Mouse (Mus musculus): ENCODE measurements around the gene Tmed2. TPM values are rescaled to one million over a fixed set of nuclear protein-coding genes. Genes with fewer than 3 reads are reported as not detected.
"Not testable (repeated sequence)": the region's sequence is repeated elsewhere in the genome, so short reads cannot be mapped to it uniquely, and the experiment has no call there.

Gene Tmed2
- polyA plus RNA-seq, 1 experiment from 2014 or later, result 550 TPM

GRCm38 (mm10) chr5:124540905-124541601 lies 558 bp downstream of the Tmed2 start:
- peak overlapping the region; percentile 73 for H3K4me2 ChIP-seq (ENCODE audit: low read length)
- under 1% methylated on average over 76 of the region's 89 CpGs for WGBS
- peak; percentile 80 for DNase-seq (ENCODE audit: low spot score)

GRCm38 (mm10) chr5:124541602-124541973 lies 1.1 kb downstream of the Tmed2 start:
- peaks cover 41% of the 10 kb centered on the region for H3K36me3 ChIP-seq (ENCODE audit: control insufficient read depth, insufficient read depth, low read length)
- no peak for ATAC-seq (replicated peaks; ENCODE audit: low FRiP score, low TSS enrichment, low read depth)
- peak overlapping the region; percentile 83 for H3K27ac ChIP-seq (ENCODE audit: low read depth)
- H3K27me3 ChIP-seq (replicated peaks; ENCODE audit: control insufficient read depth, insufficient read depth, low read length), result no peaks in the 10 kb centered on the region
- H3K9ac ChIP-seq (ENCODE audit: low read length), result peak overlapping the region; percentile 92
- H3K4me1 ChIP-seq (replicated peaks; ENCODE audit: control insufficient read depth, insufficient read depth, low read length), result peaks cover 13% of the 10 kb centered on the region; the same call in 1 of the 2 replicates
- 11% methylated on average over 8 of the region's 8 CpGs for WGBS
- DNase-seq (ENCODE audit: low spot score), result no peak
- no peaks in the 10 kb centered on the region for H3K9me3 ChIP-seq (ENCODE audit: control insufficient read depth, low read length)
- H3K4me2 ChIP-seq (ENCODE audit: low read length), result peak overlapping the region; percentile 73
- peak overlapping the region; percentile 95 for H3K4me3 ChIP-seq (ENCODE audit: low read depth, low read length)

More at GRCm38 (mm10) chr5:124540905-124541601, 558 bp downstream of the Tmed2 start:
- Histone ChIP-seq H3K4me1 (replicated peaks; ENCODE audit: control insufficient read depth, insufficient read depth, low read length) (peaks cover 15% of the 10 kb centered on the region; the same call in 1 of the 2 replicates), H3K9ac (ENCODE audit: low read length) (peak overlapping the region; percentile 92), H3K4me3 (ENCODE audit: low read depth, low read length) (peak overlapping the region; percentile 95), H3K27me3 (replicated peaks; ENCODE audit: control insufficient read depth, insufficient read depth, low read length) (no peaks in the 10 kb centered on the region), H3K36me3 (ENCODE audit: control insufficient read depth, insufficient read depth, low read length) (peaks cover 35% of the 10 kb centered on the region), H3K27ac (ENCODE audit: low read depth) (peak overlapping the region; percentile 83), H3K9me3 (ENCODE audit: control insufficient read depth, low read length) (no peaks in the 10 kb centered on the region)
- ATAC-seq (replicated peaks; ENCODE audit: low FRiP score, low TSS enrichment, low read depth), result peak; percentile 65

GRCm38 (mm10) chr5:124550737-124551136 lies 10.2 kb downstream of the Tmed2 start:
- not testable (repeated sequence) for H3K9me3 ChIP-seq (ENCODE audit: control insufficient read depth, low read length); H3K4me2 ChIP-seq (ENCODE audit: low read length); ATAC-seq (replicated peaks; ENCODE audit: low FRiP score, low TSS enrichment, low read depth); H3K4me3 ChIP-seq (ENCODE audit: low read depth, low read length); H3K27ac ChIP-seq (ENCODE audit: low read depth); DNase-seq (ENCODE audit: low spot score); H3K27me3 ChIP-seq (replicated peaks; ENCODE audit: control insufficient read depth, insufficient read depth, low read length); H3K9ac ChIP-seq (ENCODE audit: low read length); H3K4me1 ChIP-seq (replicated peaks; ENCODE audit: control insufficient read depth, insufficient read depth, low read length)
- H3K36me3 ChIP-seq (ENCODE audit: control insufficient read depth, insufficient read depth, low read length), result peaks cover 50% of the 10 kb centered on the region
- WGBS, result 76% methylated on average over 4 of the region's 4 CpGs

DNA sequence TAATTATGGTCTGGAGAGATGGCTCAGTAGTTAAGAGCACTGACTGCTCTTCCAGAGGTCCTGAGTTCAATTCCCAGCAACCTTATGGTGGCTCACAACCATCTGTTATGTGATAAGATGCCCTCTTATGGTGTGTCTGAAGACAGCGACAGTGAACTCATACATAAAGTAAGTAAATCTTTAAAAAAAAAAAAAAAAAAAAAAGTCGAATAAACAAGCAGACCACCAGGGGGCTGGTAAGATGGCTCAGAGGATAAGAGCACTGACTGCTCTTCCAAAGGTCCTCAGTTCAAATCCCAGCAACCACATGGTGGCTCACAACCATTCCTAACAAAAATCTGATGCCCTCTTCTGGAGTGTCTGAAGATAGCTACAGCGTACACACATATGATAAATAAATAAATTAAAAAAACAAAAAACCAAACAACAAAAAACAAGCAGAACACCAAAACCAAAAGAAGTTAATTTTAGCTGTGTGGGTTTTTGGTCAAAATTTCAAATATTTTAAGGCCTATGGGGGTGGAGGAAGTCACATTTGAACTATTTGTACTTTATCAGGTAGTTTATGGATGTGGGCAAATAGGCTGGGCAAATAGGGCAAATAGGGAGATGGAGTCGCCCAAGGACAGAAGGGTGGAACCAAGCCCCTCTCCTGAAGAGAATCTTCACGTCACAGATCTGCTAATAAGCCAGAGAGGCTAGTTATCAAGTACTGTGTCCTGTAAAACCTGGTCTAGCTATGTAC lies 11.0 kb downstream of the Tmed2 start:
- H3K9ac ChIP-seq (ENCODE audit: low read length); H3K9me3 ChIP-seq (ENCODE audit: control insufficient read depth, low read length); H3K4me1 ChIP-seq (replicated peaks; ENCODE audit: control insufficient read depth, insufficient read depth, low read length); DNase-seq (ENCODE audit: low spot score); H3K27ac ChIP-seq (ENCODE audit: low read depth); ATAC-seq (replicated peaks; ENCODE audit: low FRiP score, low TSS enrichment, low read depth); H3K27me3 ChIP-seq (replicated peaks; ENCODE audit: control insufficient read depth, insufficient read depth, low read length): not testable (repeated sequence)
- Histone ChIP-seq H3K4me2 (ENCODE audit: low read length) (peak overlapping the region; percentile 77), H3K36me3 (ENCODE audit: control insufficient read depth, insufficient read depth, low read length) (peaks cover 47% of the 10 kb centered on the region), H3K4me3 (ENCODE audit: low read depth, low read length) (peak overlapping the region; percentile 67)
- WGBS, result 26% methylated on average over 5 of the region's 5 CpGs

GRCm38 (mm10) chr5:124552094-124552472 lies 11.6 kb downstream of the Tmed2 start:
- peak; percentile 59 for DNase-seq (ENCODE audit: low spot score)
- H3K9me3 ChIP-seq (ENCODE audit: control insufficient read depth, low read length), result no peaks in the 10 kb centered on the region
- peak; percentile 21 for ATAC-seq (replicated peaks; ENCODE audit: low FRiP score, low TSS enrichment, low read depth)
- H3K4me2 ChIP-seq (ENCODE audit: low read length), result peak overlapping the region; percentile 77
- peaks cover 9% of the 10 kb centered on the region; the same call in 1 of the 2 replicates for H3K4me1 ChIP-seq (replicated peaks; ENCODE audit: control insufficient read depth, insufficient read depth, low read length)
- H3K9ac ChIP-seq (ENCODE audit: low read length), result peak overlapping the region; percentile 64
- H3K27me3 ChIP-seq (replicated peaks; ENCODE audit: control insufficient read depth, insufficient read depth, low read length), result no peaks in the 10 kb centered on the region
- peaks cover 47% of the 10 kb centered on the region for H3K36me3 ChIP-seq (ENCODE audit: control insufficient read depth, insufficient read depth, low read length)
- peak overlapping the region; percentile 67 for H3K4me3 ChIP-seq (ENCODE audit: low read depth, low read length)
- peak overlapping the region; percentile 72 for H3K27ac ChIP-seq (ENCODE audit: low read depth)
- 11% methylated on average over 9 of the region's 9 CpGs for WGBS

DNA sequence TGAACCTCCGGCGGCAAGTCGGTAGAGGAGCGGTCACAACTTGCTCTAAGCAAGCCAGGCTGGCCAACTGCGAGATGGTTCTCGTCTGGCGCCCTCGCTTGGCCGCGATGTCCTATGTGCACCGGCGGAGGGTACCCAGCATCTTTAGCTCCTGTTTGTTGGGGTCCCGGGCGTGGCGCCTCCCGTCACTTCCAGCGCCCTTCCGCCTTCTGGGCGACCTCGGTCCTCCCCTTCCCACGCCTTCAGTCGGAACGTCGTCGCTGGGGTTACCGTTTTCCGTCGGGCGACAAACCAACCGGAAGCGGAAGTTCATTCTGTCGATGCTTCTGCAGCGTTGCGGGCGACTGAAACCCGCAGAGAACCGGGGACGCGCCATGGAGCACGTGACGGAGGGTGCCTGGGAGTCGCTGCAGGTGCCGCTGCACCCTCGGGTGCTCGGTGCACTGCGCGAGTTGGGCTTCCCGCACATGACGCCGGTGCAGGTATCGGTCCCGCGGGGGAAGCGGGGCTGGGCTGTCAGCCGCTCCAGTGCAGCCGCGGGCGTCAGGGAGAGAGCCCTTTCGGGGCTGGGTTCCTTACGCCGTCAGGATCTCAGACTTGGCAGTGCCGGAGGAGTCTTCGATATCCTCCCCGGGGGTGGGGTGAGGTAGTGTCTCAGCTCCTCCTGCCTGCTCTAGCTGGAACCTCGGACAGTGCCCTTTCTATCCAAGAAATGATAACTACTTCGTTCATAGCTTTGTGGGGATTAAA lies 12.2 kb downstream of the Tmed2 start, which contains the start of gene Ddx55:
Gene Ddx55 (plus strand): TSS at position 307 of the 750 bp plus-strand sequence.
- no peaks in the 10 kb centered on the region for H3K27me3 ChIP-seq (replicated peaks; ENCODE audit: control insufficient read depth, insufficient read depth, low read length)
- no peaks in the 10 kb centered on the region for H3K9me3 ChIP-seq (ENCODE audit: control insufficient read depth, low read length)
- H3K4me1 ChIP-seq (replicated peaks; ENCODE audit: control insufficient read depth, insufficient read depth, low read length), result peaks cover 9% of the 10 kb centered on the region; the same call in 1 of the 2 replicates
- WGBS, result under 1% methylated on average over 66 of the region's 66 CpGs
- peak within 1 kb of the TSS; percentile 77 for H3K4me2 ChIP-seq (ENCODE audit: low read length)
- H3K4me3 ChIP-seq (ENCODE audit: low read depth, low read length), result peak within 1 kb of the TSS; percentile 67
- H3K36me3 ChIP-seq (ENCODE audit: control insufficient read depth, insufficient read depth, low read length), result peaks cover 42% of the 10 kb centered on the region
- peak; percentile 94 for DNase-seq (ENCODE audit: low spot score)
- peak within 1 kb of the TSS; percentile 64 for H3K9ac ChIP-seq (ENCODE audit: low read length)
- peak within 1 kb of the TSS; percentile 72 for H3K27ac ChIP-seq (ENCODE audit: low read depth)
- ATAC-seq (replicated peaks; ENCODE audit: low FRiP score, low TSS enrichment, low read depth), result peak; percentile 85

DNA sequence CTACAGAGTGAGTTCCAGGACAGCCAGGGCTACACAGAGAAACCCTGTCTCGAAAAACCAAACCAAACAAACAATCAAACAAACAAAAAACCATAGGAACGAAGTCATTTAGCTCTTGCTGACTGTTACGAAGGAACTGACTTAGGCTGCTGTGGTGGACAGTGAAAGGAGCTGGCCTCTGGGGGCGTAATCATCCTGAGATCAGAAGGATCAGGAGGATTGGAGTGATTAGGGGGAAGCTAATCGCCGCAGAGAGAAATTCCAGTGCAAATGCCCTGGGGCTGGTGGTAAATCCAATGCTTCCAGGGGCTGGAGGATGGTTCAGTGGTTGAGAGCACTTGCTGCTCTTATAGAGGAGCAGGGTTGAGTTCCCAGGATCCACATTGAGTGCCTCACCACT lies 13.1 kb downstream of the Tmed2 start:
- Histone ChIP-seq H3K27ac (ENCODE audit: low read depth) (no peak overlapping the region), H3K9me3 (ENCODE audit: control insufficient read depth, low read length) (no peaks in the 10 kb centered on the region), H3K9ac (ENCODE audit: low read length) (no peak overlapping the region), H3K36me3 (ENCODE audit: control insufficient read depth, insufficient read depth, low read length) (peaks cover 39% of the 10 kb centered on the region), H3K4me2 (ENCODE audit: low read length) (peak overlapping the region; percentile 77), H3K27me3 (replicated peaks; ENCODE audit: control insufficient read depth, insufficient read depth, low read length) (no peaks in the 10 kb centered on the region), H3K4me1 (replicated peaks; ENCODE audit: control insufficient read depth, insufficient read depth, low read length) (peaks cover 9% of the 10 kb centered on the region; the same call in 1 of the 2 replicates), H3K4me3 (ENCODE audit: low read depth, low read length) (no peak overlapping the region)
- DNase-seq (ENCODE audit: low spot score) (no peak), ATAC-seq (replicated peaks; ENCODE audit: low FRiP score, low TSS enrichment, low read depth) (no peak)
- 76% methylated on average over 6 of the region's 6 CpGs for WGBS

GRCm38 (mm10) chr5:124555145-124555544 lies 14.7 kb downstream of the Tmed2 start:
- H3K36me3 ChIP-seq (ENCODE audit: control insufficient read depth, insufficient read depth, low read length), result peaks cover 51% of the 10 kb centered on the region
- no peak overlapping the region for H3K4me3 ChIP-seq (ENCODE audit: low read depth, low read length)
- no peaks in the 10 kb centered on the region for H3K27me3 ChIP-seq (replicated peaks; ENCODE audit: control insufficient read depth, insufficient read depth, low read length)
- ATAC-seq (replicated peaks; ENCODE audit: low FRiP score, low TSS enrichment, low read depth) (no peak), DNase-seq (ENCODE audit: low spot score) (no peak)
- WGBS, result 80% methylated on average over 1 of the region's 1 CpGs
- H3K4me2 ChIP-seq (ENCODE audit: low read length), result no peak overlapping the region
- peaks cover 9% of the 10 kb centered on the region; the same call in 1 of the 2 replicates for H3K4me1 ChIP-seq (replicated peaks; ENCODE audit: control insufficient read depth, insufficient read depth, low read length)
- no peak overlapping the region for H3K9ac ChIP-seq (ENCODE audit: low read length)
- no peak overlapping the region for H3K27ac ChIP-seq (ENCODE audit: low read depth)
- no peaks in the 10 kb centered on the region for H3K9me3 ChIP-seq (ENCODE audit: control insufficient read depth, low read length)

Measured in intestine, embryonic 14.5 days (tissue).